ENCODE assay signal across 8 mouse cellular contexts in genomic region chr16:49839681-49840535, GRCm38 (mm10). TPM values are rescaled to one million over a fixed set of nuclear protein-coding genes. Genes with fewer than 3 reads are reported as not detected.
DNase-seq lines count a peak whose midpoint lies in the region; ATAC-seq lines count a peak whose summit lies in the region.

No protein-coding gene starts in this region.

- 46% methylated on average over 15 of the region's 15 CpGs for WGBS in lung, embryonic 16.5 days

- peak; percentile 85 for ATAC-seq in activated CD4-positive, CD25-positive, alpha-beta regulatory T cell, adult 4 months
- peak; percentile 91 for ATAC-seq in erythroid progenitor cell, adult 5-6 weeks (replicated peaks; ENCODE audit: low FRiP score, poor library complexity, severe bottlenecking)
- peak; percentile 87 for ATAC-seq in inflammation-experienced regulatory T-cells, adult 6 months
- ATAC-seq in lung, embryonic 16.5 days (ENCODE audit: low read depth), result 0 out of 2 replicates have a peak, but pooled peaks have one; percentile 49

- H3K27ac ChIP-seq in lung, embryonic 16.5 days (ENCODE audit: low read length), result no peak overlapping the region

- no peaks in the 10 kb centered on the region for H3K27me3 ChIP-seq in lung, embryonic 16.5 days (ENCODE audit: control insufficient read depth, insufficient read depth, low read depth, low read length)

- H3K4me2 ChIP-seq in lung, embryonic 16.5 days (ENCODE audit: low read depth, low read length), result 0 out of 2 replicates have a peak overlapping the region, but pooled peaks have one; percentile 12

- H3K36me3 ChIP-seq in lung, embryonic 16.5 days (ENCODE audit: control insufficient read depth, insufficient read depth, low read length), result no peaks in the 10 kb centered on the region

- peaks cover 4% of the 10 kb centered on the region; the same call in 1 of the 2 replicates for H3K4me1 ChIP-seq in lung, embryonic 16.5 days (replicated peaks; ENCODE audit: control insufficient read depth, insufficient read depth, low read length)

- no peak overlapping the region for H3K9ac ChIP-seq in lung, embryonic 16.5 days (ENCODE audit: low read length)

- H3K4me3 ChIP-seq in lung, embryonic 16.5 days (ENCODE audit: low read length), result no peak overlapping the region

- no peaks in the 10 kb centered on the region for H3K9me3 ChIP-seq in lung, embryonic 16.5 days (ENCODE audit: control insufficient read depth, low read length)

- DNase-seq in kidney, adult 9 months, result peak; percentile 37
- no peak for DNase-seq in kidney, adult 11 months
- DNase-seq in spleen, adult 18-20 months, result peak; percentile 70 to 72
- no peak for DNase-seq in frontal cortex, postnatal 36 days (ENCODE audit: low spot score in 2 of 2)

RNA-seq across cellular contexts. Expression of gene Cd47, which starts 39.6 kb away (rescaled TPM):
- polyA plus RNA-seq in activated CD4-positive, CD25-positive, alpha-beta regulatory T cell, adult 4 months (2017; shearing (Covaris generic)), result 100 to 1,000 TPM; 296 to 343 TPM
- total RNA-seq in erythroid progenitor cell, adult 5-6 weeks (2015; ENCODE audit: low replicate concordance), result 742 and 874 TPM in 2 replicates
- 624 and 761 TPM in 2 replicates for total RNA-seq in erythroid progenitor cell, adult 5-6 weeks (2017; ENCODE audit: low replicate concordance)
- polyA plus RNA-seq in inflammation-experienced regulatory T-cells, adult 6 months (2017; shearing (Covaris generic)), result 100 to 1,000 TPM; 201 to 329 (median 236) TPM
- polyA plus RNA-seq in lung, embryonic 16.5 days (2015; fragmentation: Nextera tagmentation; extraction: Ambion mirVana), result 136 TPM in 2 replicates

Comparison
In these comparisons a context has a peak if more than half of its experiments do, and no peak if none do; other contexts are left out.
1. DNase-seq: peak in kidney, adult 9 months (single experiment) and spleen, adult 18-20 months (2 of 2); none in kidney, adult 11 months (single experiment) and frontal cortex, postnatal 36 days (0 of 2).
2. Peak in every context shown above with its lines, with median percentiles within 50 percentile points of each other: ATAC-seq.